In genomic region chrX:47887401-47887800, GRCm38 (mm10) we compare ENCODE assay signal across 27 mouse cellular contexts. TPM values are rescaled to one million over a fixed set of nuclear protein-coding genes. Genes with fewer than 3 reads are reported as not detected.
"Had no signal": no experiment of that assay in that cellular context is flagged by ENCODE, and none has a peak within 500 bp of the region (broad histone marks: within the 10 kb centered on the region; RNA-seq: fewer than 3 reads in every experiment).

No protein-coding gene starts in this region.

- H3K27ac ChIP-seq: heart, adult 2 months; heart, embryonic 13.5 days; heart, embryonic 15.5 days; hindbrain, embryonic 13.5 days; hindbrain, embryonic 15.5 days; hindbrain, postnatal 0 days; kidney, embryonic 15.5 days; limb, embryonic 13.5 days; limb, embryonic 15.5 days; liver, embryonic 12.5 days; liver, embryonic 14.5 days had no signal

- H3K36me3 ChIP-seq: heart, embryonic 15.5 days; hindbrain, embryonic 15.5 days; kidney, embryonic 15.5 days; limb, embryonic 15.5 days; liver, embryonic 12.5 days had no signal

- H3K9ac ChIP-seq: heart, embryonic 13.5 days; heart, embryonic 15.5 days; hindbrain, embryonic 13.5 days; hindbrain, embryonic 15.5 days; kidney, embryonic 15.5 days; limb, embryonic 13.5 days; limb, embryonic 15.5 days; liver, embryonic 12.5 days; liver, embryonic 14.5 days had no signal

- H3K4me2 ChIP-seq: heart, embryonic 11.5 days; heart, embryonic 13.5 days; heart, embryonic 15.5 days; hindbrain, embryonic 13.5 days; hindbrain, embryonic 15.5 days; kidney, embryonic 15.5 days; limb, embryonic 13.5 days; limb, embryonic 15.5 days; liver, embryonic 12.5 days had no signal

- H3K4me3 ChIP-seq: heart, adult 2 months; heart, embryonic 13.5 days; heart, embryonic 15.5 days; hindbrain, embryonic 13.5 days; hindbrain, embryonic 15.5 days; kidney, embryonic 15.5 days; limb, embryonic 13.5 days; limb, embryonic 15.5 days; liver, embryonic 12.5 days had no signal

- H3K9me3 ChIP-seq: heart, embryonic 13.5 days; heart, embryonic 15.5 days; hindbrain, embryonic 13.5 days; hindbrain, embryonic 15.5 days; kidney, embryonic 15.5 days; limb, embryonic 13.5 days; limb, embryonic 15.5 days; liver, embryonic 12.5 days had no signal

- DNase-seq: gastrocnemius, postnatal 14 days; gastrocnemius, postnatal 36 days; heart, adult 11 months; heart, adult 2 months; heart, postnatal 14 days; heart, postnatal 36 days; kidney, adult 11 months; kidney, adult 2 months; kidney, adult 9 months; kidney, postnatal 14 days; kidney, postnatal 36 days; layer of hippocampus, adult 9-11 months; layer of hippocampus, postnatal 36 days; left cerebral cortex, postnatal 4 days had no signal

- H3K27me3 ChIP-seq: heart, embryonic 13.5 days; heart, embryonic 15.5 days; hindbrain, embryonic 13.5 days; hindbrain, embryonic 15.5 days; kidney, embryonic 15.5 days; limb, embryonic 13.5 days; limb, embryonic 15.5 days had no signal

- ATAC-seq: hindbrain, postnatal 0 days; intestine, embryonic 16.5 days; liver, embryonic 12.5 days had no signal

- H3K4me1 ChIP-seq: heart, embryonic 13.5 days; heart, embryonic 15.5 days; hindbrain, embryonic 15.5 days; kidney, embryonic 15.5 days; limb, embryonic 15.5 days; liver, embryonic 12.5 days had no signal

RNA-seq across cellular contexts. Expression of gene Smarca1, which starts 5.4 kb away (rescaled TPM):
- polyA plus RNA-seq: liver, adult 2 months had no signal
